Mouse (Mus musculus): ENCODE data around the gene Itga6.

Gene Itga6

DNA sequence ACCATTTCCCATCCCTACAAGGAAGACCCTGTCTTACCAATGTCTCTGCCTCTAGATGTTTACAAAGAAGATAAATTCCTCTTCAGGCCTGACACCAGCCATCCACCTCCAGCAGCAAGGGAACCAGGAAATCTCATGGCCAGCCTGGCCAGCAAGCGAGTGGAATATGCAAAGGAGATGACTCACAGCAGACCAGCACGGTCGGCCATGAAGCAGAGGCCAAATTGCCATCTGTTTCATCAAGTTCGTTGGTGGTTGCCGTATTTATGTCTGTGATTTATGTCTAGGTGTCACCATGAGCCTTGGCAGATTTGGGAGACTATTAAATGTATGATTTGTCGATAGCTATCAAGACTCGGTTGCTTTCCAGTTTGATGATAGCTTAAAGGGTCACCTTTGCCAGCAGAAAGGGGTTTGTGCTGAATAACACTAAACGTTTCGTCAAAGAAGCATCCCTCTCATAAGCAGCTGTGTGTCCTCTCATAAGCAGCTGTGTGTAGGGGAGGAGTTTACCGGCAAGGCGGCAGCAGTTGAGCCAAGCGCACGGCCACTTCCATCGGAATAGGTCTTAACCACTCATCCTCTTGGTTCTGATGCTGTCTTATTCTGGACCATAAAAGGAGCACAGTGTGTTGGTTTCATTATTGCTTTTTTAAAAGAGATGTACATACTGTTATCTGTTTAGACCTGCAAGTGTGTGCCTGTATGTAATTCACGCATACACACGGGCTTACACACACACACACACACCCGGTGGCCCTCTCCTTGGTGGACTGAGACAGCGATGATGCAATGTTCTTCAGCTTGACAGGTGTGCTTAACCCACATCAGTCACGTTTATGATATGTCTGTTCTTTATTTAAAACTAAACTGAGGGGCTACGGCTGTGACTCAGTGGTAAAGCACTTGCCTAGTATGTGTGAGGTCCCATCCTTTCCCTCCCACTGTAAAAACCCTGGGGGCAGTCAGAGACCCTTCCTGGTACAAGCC is 14.5 kb upstream of the Itga6 start:
- DNase-seq (ENCODE audit: low spot score in 2 of 2), result no peak

DNA sequence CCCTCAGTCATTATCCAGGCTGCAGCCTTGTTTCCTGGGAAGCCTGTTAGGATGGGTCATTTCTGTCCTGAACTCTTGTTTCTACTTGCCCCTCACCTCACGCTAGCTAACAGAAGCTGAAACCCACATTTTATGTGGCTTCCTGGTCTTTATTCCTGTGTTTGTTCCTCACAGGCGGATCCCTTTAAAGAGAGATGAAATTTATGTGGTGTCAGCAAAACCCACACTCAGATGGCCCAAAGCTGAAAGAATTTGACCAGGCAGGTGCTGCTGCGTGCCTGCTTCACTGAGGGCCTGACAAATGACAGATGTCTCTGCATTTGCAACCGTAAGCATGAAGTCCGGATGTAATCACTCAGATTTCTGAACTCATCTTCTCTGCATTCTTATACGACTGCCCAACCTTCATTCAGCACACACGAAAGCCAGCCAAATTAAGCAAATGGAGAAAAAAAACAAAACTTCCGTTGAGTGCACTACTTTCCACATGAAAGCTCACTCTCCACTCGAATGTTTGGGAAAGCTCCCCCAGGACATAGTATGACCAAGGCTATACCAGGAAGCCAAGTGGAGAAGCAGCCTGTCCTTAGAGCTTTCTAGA is 10.5 kb upstream of the Itga6 start:
- DNase-seq (ENCODE audit: low spot score in 2 of 2), result no peak

DNA sequence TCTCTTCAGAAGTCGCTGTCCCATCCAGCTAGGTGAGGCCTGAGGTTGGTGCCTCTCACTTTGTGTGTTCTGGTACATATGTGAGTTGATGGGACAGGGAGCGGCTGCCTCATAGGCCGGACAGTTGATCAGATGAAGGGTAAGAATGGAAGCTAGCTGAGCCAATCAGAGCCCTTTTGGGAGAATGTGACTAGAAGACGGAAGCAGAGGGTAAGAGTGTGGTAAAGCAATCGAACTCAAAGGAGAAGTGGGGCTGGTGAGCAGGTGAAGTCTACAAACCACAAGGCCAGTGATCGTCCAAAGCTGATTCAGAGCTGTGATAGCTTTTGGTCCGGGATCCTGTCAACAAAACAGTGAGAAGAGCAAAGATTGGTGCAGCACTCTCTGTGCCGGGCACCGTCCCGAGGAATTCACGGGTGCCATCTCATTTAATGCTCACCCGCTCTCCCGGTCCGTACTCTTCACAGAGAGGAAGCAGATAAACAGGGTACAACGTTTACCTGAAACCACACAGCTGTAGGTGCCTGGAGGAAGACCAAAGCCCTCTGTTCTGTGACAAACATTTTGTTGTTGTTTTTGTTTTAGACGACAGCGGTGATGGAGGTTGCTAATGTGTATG is 9.8 kb upstream of the Itga6 start:
- DNase-seq (ENCODE audit: low spot score in 2 of 2), result no peak

DNA sequence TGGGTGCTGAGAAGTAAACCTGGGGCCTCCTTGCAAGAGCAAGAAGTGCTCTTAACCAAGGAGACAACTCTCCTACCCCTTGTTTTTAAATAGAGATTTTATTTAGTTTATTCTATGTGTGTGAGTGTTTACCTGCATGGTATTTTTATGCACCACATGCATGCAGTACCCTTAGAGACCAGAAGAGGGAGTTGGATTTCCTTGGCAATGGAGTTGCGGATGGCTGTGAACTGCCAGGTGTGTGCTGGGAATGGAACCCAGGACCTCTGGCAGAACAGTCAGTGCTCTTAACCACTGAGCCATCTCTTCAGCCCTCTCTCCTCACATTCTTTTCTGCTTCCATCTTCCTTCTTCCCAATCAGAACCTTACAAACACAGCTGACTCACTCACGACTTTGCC is 9.2 kb upstream of the Itga6 start:
- no peak for DNase-seq (ENCODE audit: low spot score in 2 of 2)

DNA sequence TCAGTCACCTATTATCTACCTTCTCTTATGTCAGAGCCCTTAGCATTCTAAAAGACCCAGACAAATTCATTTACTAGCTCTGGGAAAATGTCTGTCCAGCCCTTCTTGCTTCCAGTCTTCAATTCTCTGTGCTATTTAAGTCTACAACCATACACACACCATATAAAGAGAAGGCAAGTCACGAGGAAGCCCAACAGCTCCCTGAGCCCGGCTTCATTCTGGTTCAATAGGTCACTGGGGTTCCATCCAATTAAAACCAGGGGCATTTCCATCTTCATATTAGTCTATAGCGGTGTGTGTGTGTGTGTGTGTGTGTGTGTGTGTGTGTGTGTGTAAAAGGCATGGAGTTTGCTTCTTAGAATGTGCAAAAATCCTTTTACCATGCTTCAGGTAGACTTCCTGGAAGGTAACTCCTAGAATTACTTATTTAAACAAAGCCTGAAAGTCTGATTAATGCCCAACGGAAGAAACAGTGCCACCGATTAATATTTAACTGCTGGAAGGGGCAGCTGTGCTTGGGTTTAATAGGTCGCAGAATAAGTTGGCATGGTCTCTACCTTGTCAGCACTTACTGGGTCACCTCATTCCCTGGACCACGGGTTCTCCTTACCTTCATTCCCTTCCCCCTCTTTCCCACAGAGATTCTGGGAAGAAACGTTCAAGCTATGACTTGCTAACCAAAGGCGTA is 6.1 kb upstream of the Itga6 start:
- DNase-seq (ENCODE audit: low spot score in 2 of 2), result no peak

DNA sequence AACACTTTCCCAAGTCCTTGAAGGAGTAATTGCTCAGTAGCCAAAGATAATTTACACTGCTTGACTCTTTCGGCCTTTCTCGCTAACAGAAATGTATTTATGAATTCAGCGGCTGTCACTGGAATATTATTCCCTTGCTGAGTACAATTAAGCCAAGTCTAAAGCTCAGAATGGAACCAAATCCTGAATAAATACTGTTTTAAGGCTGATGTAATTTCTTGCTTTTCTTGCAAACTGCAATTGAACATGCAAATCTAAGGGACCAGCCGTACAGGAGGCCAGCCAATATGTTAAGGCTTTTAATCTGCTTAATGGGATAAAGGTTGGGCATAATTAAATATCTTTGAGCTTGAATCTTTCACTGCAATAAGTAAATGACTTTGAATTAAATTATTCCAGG is 2.9 kb upstream of the Itga6 start:
- no peak for DNase-seq (ENCODE audit: low spot score in 2 of 2)

DNA sequence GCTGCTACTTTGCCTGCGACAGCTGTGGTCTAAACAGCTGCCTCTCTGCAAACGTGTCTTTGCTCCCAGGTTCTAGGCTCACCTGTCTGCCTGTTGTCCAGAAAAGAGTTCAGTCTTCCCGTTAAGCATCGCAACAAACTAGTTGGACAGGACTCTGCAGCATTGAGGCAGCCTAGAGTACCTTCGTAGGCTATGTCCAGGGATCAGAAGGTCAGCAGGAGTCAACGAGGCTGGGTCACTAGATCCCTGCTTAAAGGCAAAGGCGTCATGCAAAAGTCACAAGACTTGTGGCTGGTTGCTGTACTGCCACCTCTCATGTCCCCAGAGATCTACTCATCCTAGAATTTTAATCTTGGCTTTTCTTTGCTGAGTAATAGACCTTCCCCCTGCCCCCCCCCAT is 2.0 kb upstream of the Itga6 start:
- DNase-seq (ENCODE audit: low spot score in 2 of 2), result no peak

DNA sequence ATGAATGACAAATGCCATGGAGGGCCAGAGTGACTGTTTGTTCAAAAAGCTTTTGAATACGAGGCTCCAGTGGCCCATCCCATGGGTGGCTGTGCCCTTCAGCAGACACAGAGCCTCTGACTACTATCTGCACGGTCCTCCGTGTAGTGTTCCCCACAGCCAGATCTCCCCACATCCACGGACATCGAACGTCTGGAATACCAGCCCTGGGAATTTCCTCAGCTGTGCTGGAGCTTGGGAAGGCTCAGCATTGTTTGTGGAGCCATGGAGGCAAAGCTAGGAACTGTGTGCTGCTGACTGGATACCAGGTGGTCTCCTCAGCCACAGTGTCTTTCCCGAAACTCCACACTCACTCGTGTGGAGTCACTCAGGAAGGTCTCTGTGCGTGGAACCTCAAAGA is 1.1 kb upstream of the Itga6 start:
- no peak for DNase-seq (ENCODE audit: low spot score in 2 of 2)

DNA sequence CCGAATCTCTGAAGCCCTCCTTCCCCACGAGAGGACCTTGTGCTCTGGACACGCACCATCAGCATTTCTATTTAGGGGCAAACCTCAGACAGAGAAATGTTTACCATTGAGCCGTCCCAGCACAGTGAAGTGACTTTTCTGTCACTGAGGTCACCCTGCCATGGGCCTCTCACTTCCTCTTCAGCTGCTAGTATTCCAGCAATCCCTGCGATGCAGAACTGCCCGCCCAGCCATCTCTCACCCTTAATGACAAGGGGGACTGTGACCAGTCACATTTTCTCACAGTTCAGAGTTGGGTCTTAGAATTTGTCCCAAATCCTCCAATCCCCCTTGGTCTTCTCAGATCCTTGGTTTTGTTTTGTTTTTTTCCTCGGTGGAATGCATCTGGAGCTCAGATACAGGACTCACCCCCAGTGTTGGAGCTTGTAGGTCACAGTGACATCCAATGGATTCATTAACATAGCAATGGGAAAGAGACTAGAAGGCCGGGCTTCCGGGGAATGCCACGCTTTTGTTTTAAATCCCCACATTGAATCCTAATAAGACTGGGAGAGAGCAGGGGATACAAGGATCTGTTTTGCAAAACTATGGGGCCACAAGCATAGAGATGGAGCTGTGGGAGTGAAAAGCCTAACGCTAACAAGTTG is 432 bp upstream of the Itga6 start:
- peak in 1 of 2 experiments; percentile 19 for DNase-seq (ENCODE audit: low spot score in 2 of 2)

DNA sequence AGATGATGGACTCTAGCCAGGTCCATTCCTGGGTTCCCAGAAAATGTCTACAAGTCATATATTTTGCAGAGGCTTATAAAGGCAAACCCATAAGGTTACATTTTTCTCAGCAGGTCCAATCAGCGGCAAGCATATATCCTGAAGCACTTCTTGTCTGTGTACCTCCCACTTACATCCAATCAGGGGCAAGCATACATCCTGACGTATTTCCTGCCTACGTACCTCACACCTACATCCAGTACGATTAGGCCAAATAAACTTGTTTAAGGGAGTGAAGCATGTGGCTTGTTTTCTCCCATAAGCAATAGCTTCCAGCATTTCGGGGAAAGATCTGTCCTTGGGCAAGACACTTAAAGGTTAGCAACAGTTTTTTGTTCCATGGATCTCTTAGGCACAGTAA is 3.0 kb downstream of the Itga6 start:
- no peak for DNase-seq (ENCODE audit: low spot score in 2 of 2)

DNA sequence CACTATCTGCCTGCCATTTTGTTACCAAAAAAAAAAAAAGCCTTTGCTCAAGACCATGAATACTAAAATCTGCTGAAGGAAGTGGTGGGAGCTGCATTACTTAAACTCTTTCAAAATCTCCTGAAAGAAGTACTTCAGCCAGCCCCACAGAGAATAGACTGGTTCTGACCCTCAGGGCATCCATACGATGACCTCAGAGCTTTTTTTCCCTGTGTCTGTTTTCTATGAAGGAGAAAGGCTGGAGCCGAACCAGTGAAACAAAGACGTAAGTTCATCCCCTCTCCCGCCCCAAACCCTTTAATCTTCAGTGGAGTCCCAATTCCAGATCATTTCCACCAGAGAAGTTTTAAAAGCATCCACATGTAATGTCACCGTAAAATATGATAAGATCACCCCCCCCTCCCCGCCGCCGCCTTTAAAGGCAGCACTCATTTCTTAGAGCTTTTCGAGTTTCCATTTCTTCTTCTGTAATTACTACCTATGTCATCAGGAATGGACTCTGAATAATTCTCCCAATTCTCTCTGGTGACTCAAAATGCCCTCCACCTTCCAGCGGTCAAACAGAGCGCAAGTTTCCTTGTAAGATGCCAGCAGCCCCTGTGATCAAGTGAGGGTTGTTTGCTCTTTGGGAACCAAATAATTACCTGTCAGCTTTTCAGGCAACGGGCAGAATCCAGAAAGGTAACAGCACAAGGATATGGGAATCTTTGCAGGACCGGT is 4.1 kb downstream of the Itga6 start:
- DNase-seq (ENCODE audit: low spot score in 2 of 2), result no peak

DNA sequence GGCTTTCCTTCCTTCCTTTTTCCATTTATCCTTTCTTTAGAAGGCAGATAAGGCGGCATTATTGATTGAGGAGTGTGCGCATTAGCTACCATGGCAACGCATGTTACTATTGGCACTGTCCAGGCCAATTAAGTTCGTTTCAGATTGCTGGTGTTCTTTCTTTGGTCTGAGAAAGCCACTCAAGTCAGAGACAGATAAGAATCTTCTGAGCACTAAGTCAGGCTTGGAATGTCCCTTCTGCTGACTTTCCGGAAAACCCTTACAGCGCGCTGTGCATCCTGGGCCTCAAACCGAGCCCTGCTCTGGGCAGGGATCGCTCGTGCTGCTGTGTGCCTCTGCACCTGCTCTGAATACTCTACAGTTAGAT is 4.7 kb downstream of the Itga6 start:
- no peak for DNase-seq (ENCODE audit: low spot score in 2 of 2)

DNA sequence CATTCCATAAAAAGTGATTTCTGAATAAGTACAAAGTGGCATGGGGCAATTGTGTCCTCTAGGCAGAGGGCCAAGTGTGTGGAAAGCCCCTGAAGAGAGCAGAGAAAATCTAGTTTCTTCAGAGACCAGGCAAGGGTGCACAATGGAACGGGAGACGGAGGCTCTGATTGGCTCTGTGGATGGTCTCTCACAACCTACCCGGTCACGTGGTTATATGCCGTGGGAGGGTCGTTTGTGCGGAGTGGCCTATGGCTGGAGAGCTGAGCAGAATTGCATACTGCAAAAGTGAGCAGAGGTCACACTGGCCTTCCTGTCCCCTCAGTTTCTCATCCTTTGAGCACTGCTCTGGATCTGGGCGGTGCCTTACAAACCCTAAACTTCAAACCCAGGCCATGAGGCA is 5.9 kb downstream of the Itga6 start:
- no peak for DNase-seq (ENCODE audit: low spot score in 2 of 2)

DNA sequence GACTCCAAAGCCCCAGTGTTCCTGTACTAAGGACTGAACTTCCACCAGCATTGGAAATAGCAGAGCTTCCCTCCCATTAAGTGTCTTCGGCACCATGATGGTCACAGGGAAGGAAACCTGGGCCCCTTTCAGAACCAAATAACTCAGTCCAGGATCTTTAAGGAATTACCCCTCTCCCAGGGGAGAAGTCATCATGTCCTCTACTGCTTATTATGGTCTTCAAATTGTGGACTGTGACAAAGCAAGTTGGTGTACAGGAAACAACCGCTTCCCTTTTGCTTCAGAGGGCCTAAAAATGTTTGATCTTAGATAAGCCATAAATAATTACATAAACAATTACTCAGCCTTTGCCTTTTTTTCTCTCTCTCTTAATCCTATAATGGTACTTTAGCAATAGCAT is 6.4 kb downstream of the Itga6 start:
- DNase-seq (ENCODE audit: low spot score in 2 of 2), result no peak

DNA sequence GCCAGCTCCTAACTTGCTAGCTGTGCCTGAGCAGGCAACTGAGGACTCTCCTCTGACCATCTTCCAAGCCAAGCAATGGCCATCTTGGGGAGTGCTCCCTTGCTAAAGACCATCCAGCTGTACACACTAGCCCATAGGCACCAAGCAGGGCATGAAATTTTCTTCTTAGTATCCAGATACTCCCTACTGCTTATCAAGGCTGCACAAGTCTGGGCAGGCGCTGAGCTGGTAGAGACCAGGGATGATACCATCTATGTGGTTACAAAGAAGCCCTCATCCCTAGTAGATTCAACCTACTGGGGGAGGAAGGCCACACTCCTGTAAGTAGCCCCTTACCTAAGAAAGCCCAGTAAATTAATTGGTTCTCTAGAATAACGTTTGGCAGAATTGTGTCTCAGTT is 7.0 kb downstream of the Itga6 start:
- no peak for DNase-seq (ENCODE audit: low spot score in 2 of 2)

DNA sequence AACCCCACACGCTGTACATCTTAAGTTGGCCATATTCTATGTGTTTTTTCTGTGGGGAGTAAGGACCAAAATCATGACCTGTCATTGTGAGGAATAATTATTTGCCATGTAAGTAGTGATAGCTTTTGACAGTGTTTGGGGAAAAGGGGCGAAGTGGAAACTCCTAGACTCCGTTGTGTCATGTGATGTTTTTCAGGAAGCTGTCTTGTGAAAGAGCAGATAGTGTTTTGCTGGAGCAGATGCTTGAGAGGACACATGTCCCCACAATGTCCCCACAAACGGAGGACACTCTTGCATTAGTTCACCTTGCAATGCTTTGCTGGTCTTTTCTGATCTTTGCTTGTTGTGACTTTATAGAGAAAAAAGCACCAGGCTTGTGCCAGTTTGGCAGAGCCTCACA is 7.7 kb downstream of the Itga6 start:
- no peak for DNase-seq (ENCODE audit: low spot score in 2 of 2)

DNA sequence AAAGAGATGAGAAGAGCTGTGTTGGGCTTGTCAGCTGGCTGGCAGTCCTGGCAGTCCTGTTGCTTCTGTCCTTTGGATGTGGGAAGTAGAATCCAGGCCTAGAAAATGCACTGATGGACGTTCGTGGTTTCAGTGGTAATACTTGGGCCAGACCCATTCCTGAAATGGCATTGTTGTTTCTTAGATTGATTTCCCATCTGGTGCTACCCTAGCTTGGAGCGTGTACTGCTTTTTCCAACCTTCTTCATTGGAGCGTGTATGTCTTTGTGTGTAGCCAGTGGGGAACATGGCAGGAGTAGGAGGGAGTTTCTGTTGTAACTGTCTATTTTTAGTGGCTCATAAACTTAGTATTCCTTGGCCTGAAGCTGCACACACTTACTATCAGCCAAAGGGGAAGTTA is 10.3 kb downstream of the Itga6 start:
- no peak for DNase-seq (ENCODE audit: low spot score in 2 of 2)

DNA sequence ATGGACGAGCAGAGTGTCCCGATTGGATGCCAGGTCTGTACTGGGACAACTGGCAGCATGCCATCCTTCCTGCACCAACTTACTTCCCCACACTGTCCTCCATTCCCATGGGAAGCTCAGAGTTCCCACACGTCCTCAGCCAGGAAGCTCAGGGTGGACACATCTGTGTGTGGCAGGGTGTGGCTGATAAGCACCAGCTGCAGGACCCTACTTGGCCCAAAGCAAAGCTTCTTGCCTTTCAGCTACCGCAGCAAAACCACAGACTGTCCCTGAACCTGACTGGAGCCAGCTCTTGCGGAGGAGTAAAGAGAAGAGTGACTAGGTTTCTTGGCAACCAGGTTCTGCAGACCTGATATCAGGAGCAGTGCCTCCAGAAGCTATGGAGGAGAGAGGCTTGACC is 11.7 kb downstream of the Itga6 start:
- no peak for DNase-seq (ENCODE audit: low spot score in 2 of 2)

DNA sequence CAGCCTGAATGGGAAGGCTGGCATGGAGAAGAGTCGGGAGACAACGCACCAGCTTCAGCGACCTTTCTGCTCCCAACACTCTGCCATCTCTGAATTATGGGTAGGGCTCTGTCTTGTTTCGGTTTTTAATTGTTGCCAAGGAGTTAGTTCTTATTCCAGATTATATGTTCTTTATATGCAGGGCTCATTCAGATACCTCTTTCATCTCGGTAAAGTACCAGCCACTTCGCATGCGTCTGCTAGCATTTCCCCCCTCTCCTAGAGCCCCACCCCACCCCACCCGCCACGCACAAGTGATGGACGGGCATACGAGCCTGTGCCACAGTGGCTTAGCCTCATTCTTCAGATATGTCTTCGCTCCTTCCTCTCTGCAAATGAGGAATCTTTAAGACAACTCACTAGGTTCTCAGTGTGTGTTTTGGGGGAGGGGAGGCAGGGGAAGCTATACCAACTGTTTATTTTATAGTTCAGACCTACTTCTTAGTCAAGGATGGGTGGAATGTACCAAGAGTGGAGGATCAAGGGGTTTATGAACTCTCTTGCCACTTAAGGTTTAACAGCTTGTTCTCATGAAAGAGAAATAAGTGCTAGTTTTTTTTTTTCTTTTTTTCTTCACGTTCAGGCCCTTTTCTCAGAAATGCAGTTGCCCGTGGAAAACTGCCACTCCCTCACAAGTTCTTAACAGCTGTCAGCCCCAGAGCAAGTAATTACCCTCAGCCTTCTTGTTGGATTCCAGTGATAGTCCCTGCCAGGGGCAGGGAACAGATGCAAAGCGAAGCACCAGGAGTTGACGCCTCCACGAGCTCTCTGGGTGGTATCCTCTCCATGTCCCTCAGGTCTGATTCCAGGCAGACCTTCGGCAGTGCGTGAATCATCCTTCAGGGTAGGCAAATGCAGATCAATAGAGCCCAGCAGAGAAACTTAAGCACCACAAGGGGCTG is 13.4 kb downstream of the Itga6 start:
- no peak for DNase-seq (ENCODE audit: low spot score in 2 of 2)

DNA sequence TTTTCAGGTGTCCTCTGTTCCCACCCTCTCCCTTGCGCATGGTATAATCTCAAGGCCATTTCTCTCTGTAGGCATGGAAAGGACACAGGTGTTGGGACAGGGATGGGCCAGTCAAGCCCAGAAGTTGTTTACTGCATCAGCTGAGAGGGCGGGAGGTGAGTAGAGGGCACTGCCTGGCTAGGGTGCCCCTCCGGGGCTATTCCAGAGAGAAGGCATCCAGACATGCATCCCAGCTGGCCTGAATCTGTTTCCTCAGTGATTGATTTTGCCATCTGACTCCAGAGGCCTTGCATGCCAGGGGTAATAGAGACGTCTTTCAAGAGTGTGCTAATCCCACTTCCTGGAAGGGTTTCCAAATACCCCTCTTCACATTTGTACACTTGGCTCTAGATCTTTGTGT is 14.7 kb downstream of the Itga6 start:
- DNase-seq (ENCODE audit: low spot score in 2 of 2), result no peak

Data from frontal cortex, postnatal 10 days (tissue).